Mouse (Mus musculus): ENCODE measurements around the gene Prkrip1. TPM values are rescaled to one million over a fixed set of nuclear protein-coding genes. Genes with fewer than 3 reads are reported as not detected.

Prkrip1 gene
- polyA plus RNA-seq, 1 experiment from 2014 or later: 66.2 TPM

DNA sequence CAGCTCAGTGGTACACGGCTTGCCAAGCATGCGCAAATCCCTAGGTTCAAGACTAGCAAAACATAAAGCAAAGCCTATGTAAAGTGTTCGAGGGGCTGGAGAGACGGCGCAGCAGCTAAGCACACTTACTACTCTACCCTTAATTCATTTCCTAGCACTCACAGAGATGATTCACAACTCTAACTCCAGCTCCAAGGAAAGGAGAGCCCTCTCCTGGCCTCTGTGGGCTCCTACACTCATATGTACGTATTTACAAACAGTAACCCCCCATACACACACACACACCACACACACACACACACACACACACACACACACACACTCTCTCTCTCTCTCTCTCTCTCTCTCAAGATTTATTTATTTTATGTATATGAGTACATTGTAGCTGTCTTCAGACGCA lies 15.0 kb downstream of the Prkrip1 start:
- Histone ChIP-seq H3K9ac (ENCODE audit: low read length) (no peak overlapping the region), H3K4me1 (ENCODE audit: control insufficient read depth, insufficient read depth, low read length) (no peaks in the 10 kb centered on the region), H3K9me3 (replicated peaks; ENCODE audit: control insufficient read depth, low read length) (no peaks in the 10 kb centered on the region), H3K27me3 (replicated peaks; ENCODE audit: control insufficient read depth, insufficient read depth, low read length) (no peaks in the 10 kb centered on the region), H3K4me2 (ENCODE audit: low read length) (no peak overlapping the region), H3K4me3 (ENCODE audit: low read depth, low read length) (no peak overlapping the region), H3K36me3 (ENCODE audit: control insufficient read depth, insufficient read depth, low read length) (peaks cover 85% of the 10 kb centered on the region), H3K27ac (ENCODE audit: low read depth, low read length) (no peak overlapping the region)
- ATAC-seq (no peak), DNase-seq (ENCODE audit: low spot score) (no peak)
- WGBS: 93% methylated on average over 7 of the region's 7 CpGs

DNA sequence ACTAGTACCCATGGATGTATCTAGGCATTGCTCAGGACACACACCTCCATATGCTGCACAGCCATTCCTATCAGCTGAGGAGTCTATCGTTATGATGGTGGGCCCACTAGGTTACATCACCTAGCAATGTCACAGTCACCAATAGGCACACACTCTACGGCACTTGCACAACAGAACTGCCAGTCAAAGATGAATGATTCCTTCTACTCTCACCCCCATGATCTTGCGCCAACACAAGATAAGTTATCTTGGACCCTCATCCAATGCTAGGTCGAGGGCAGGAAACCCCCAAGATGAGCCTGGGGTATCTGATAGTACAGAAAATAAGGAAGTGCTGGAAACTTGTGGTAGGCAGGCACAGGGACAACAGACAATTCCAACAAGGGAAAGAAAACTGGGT lies 15.9 kb downstream of the Prkrip1 start:
- Histone ChIP-seq H3K4me1 (ENCODE audit: control insufficient read depth, insufficient read depth, low read length) (no peaks in the 10 kb centered on the region), H3K27me3 (replicated peaks; ENCODE audit: control insufficient read depth, insufficient read depth, low read length) (no peaks in the 10 kb centered on the region), H3K27ac (ENCODE audit: low read depth, low read length) (no peak overlapping the region), H3K36me3 (ENCODE audit: control insufficient read depth, insufficient read depth, low read length) (peaks cover 85% of the 10 kb centered on the region), H3K4me3 (ENCODE audit: low read depth, low read length) (no peak overlapping the region), H3K4me2 (ENCODE audit: low read length) (no peak overlapping the region), H3K9ac (ENCODE audit: low read length) (no peak overlapping the region), H3K9me3 (replicated peaks; ENCODE audit: control insufficient read depth, low read length) (no peaks in the 10 kb centered on the region)
- ATAC-seq (no peak), DNase-seq (ENCODE audit: low spot score) (no peak)
- WGBS: 96% methylated on average over 4 of the region's 4 CpGs

DNA sequence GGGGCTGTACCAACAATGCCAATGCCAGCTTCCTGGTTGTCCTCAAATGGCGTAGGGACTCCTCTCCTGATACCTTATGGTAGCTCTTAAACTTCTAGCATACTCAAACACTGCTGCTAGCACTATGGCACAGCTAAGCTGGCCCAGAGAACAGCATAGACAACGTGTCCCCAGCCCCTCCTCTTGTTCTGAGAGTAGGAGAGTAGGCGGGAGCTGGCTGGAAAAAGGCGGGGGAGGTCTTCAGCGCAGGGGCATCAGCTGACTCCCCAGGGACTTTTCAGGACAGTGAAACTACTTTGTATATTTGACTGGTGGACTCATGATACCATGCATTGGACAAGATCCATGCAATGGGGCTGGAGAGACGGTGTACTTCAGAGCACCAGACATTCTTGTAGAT lies 16.7 kb downstream of the Prkrip1 start:
- no peak overlapping the region for H3K4me2 ChIP-seq (ENCODE audit: low read length)
- no peak overlapping the region for H3K27ac ChIP-seq (ENCODE audit: low read depth, low read length)
- H3K27me3 ChIP-seq (replicated peaks; ENCODE audit: control insufficient read depth, insufficient read depth, low read length): no peaks in the 10 kb centered on the region
- no peak overlapping the region for H3K4me3 ChIP-seq (ENCODE audit: low read depth, low read length)
- H3K9me3 ChIP-seq (replicated peaks; ENCODE audit: control insufficient read depth, low read length): no peaks in the 10 kb centered on the region
- peaks cover 87% of the 10 kb centered on the region for H3K36me3 ChIP-seq (ENCODE audit: control insufficient read depth, insufficient read depth, low read length)
- H3K4me1 ChIP-seq (ENCODE audit: control insufficient read depth, insufficient read depth, low read length): no peaks in the 10 kb centered on the region
- ATAC-seq (no peak), DNase-seq (ENCODE audit: low spot score) (no peak)
- 87% methylated on average over 6 of the region's 6 CpGs for WGBS
- H3K9ac ChIP-seq (ENCODE audit: low read length): no peak overlapping the region

DNA sequence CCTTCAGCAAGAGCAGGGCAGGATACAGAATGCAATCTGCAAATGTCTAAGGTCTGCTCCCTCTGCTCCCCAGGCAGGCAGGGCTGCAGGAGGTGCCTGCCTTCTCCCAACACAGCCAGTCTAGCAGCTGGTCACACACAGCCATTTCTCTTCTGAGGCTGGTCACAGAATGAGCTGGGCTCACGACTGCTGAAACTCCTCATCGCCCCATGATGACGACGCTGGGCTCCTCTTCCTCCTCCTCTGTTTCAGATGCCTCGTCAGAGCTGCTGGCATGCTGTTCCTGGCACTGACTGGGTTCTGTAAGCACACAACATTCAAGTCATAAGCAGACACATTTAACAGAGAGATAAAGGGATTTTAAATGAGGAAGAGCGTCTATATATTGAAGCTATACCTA lies 17.6 kb downstream of the Prkrip1 start:
- peaks cover 80% of the 10 kb centered on the region for H3K36me3 ChIP-seq (ENCODE audit: control insufficient read depth, insufficient read depth, low read length)
- no peak for ATAC-seq
- H3K9ac ChIP-seq (ENCODE audit: low read length): no peak overlapping the region
- no peaks in the 10 kb centered on the region for H3K4me1 ChIP-seq (ENCODE audit: control insufficient read depth, insufficient read depth, low read length)
- no peaks in the 10 kb centered on the region for H3K27me3 ChIP-seq (replicated peaks; ENCODE audit: control insufficient read depth, insufficient read depth, low read length)
- H3K4me3 ChIP-seq (ENCODE audit: low read depth, low read length): no peak overlapping the region
- H3K4me2 ChIP-seq (ENCODE audit: low read length): no peak overlapping the region
- 88% methylated on average over 6 of the region's 6 CpGs for WGBS
- DNase-seq (ENCODE audit: low spot score): no peak
- no peak overlapping the region for H3K27ac ChIP-seq (ENCODE audit: low read depth, low read length)
- H3K9me3 ChIP-seq (replicated peaks; ENCODE audit: control insufficient read depth, low read length): no peaks in the 10 kb centered on the region

DNA sequence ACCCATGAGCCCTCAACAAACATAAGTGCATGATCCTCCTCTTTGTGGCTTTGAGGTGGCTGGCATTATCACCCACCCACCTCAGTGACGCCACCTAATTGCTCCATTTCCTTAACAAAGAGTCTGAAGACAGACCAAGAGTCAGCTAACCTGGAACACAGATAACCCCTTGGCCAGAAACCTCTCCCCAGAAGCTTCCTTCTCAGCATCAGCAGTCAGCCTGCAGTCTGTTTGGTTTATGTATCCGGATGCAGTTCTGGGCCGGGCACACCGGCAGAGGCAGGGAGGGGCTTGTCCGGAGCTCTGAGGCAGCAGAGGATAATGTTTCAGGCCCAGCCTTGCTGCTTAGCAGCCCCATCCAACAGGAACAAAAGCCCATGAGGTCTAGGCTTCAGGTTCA lies 19.2 kb downstream of the Prkrip1 start:
- H3K4me3 ChIP-seq (ENCODE audit: low read depth, low read length): no peak overlapping the region
- no peak for DNase-seq (ENCODE audit: low spot score)
- H3K4me1 ChIP-seq (ENCODE audit: control insufficient read depth, insufficient read depth, low read length): no peaks in the 10 kb centered on the region
- H3K9me3 ChIP-seq (replicated peaks; ENCODE audit: control insufficient read depth, low read length): no peaks in the 10 kb centered on the region
- no peak overlapping the region for H3K27ac ChIP-seq (ENCODE audit: low read depth, low read length)
- WGBS: 78% methylated on average over 5 of the region's 5 CpGs
- H3K4me2 ChIP-seq (ENCODE audit: low read length): no peak overlapping the region
- peaks cover 65% of the 10 kb centered on the region for H3K36me3 ChIP-seq (ENCODE audit: control insufficient read depth, insufficient read depth, low read length)
- H3K27me3 ChIP-seq (replicated peaks; ENCODE audit: control insufficient read depth, insufficient read depth, low read length): no peaks in the 10 kb centered on the region
- H3K9ac ChIP-seq (ENCODE audit: low read length): no peak overlapping the region
- no peak for ATAC-seq

DNA sequence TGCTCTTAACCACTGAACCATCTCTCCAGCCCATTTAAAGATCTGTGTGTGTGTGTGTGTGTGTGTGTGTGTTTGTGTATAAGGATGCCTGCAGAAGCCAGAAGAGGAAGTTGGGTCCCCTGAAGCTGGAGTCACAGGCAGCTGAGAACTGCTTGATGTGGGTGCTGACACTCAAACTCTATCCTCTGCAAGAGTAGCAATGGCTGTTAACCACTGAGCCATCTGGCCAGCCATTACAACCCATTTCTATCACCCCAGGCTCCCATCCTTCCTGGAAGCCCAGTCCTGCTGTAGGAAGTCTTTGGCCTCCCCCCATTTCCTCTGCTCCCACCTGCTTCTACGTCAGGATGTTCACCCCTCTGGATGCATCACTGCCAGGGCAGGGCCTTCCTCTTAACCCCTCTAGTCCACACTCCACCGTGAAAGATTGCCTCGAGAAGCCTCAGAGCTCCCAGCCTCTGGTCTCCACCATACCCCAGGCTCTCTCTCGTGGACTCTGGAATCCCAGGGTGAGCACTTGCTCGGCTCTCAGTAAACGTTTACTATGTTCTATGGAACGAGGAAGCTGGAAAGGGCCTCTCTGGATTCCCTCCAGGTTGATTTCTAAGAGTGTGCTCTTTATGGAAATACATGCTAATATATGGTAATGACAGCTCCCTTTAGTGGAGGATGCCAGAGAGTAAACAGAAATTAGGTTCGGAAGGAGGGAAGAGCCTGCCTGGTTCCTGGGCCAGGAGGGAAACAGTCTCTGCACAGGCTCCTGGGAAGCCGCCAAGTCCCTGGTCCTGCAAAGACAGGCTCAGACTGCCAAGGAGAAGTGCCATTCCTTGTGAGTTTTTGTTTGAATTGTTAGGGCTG lies 24.9 kb downstream of the Prkrip1 start:
- ATAC-seq: peak; percentile 44
- 26% methylated on average over 9 of the region's 9 CpGs for WGBS
- Histone ChIP-seq H3K27me3 (replicated peaks; ENCODE audit: control insufficient read depth, insufficient read depth, low read length) (no peaks in the 10 kb centered on the region), H3K9me3 (replicated peaks; ENCODE audit: control insufficient read depth, low read length) (no peaks in the 10 kb centered on the region), H3K9ac (ENCODE audit: low read length) (no peak overlapping the region), H3K4me1 (ENCODE audit: control insufficient read depth, insufficient read depth, low read length) (peaks cover 10% of the 10 kb centered on the region), H3K27ac (ENCODE audit: low read depth, low read length) (peak overlapping the region; percentile 65; the same call in 1 of the 2 replicates), H3K36me3 (ENCODE audit: control insufficient read depth, insufficient read depth, low read length) (peaks cover 15% of the 10 kb centered on the region), H3K4me2 (ENCODE audit: low read length) (no peak overlapping the region), H3K4me3 (ENCODE audit: low read depth, low read length) (no peak overlapping the region)
- DNase-seq (ENCODE audit: low spot score): peak; percentile 88

DNA sequence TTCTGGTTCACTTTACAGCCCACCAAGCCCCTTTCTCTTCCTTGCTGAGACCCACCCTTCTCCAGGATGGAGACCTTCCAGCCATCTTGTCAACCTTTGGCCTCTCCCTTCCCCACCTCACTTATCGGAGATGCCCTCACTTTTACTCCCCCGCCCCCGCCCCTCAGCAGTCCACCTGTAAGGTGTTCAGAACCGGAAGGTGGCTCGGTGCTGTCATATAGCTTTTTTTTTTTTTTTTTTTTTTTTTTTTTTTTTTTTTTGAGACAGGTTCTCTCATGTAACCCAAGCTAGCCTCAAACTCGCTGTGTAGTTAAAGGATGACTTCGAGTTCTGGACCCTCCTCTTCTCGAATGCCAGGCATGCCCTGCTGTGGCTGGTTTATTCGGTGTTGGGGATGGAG lies 25.8 kb downstream of the Prkrip1 start:
- ATAC-seq (no peak), DNase-seq (ENCODE audit: low spot score) (no peak)
- no peak overlapping the region for H3K27ac ChIP-seq (ENCODE audit: low read depth, low read length)
- no peak overlapping the region for H3K4me3 ChIP-seq (ENCODE audit: low read depth, low read length)
- H3K9me3 ChIP-seq (replicated peaks; ENCODE audit: control insufficient read depth, low read length): no peaks in the 10 kb centered on the region
- 83% methylated on average over 9 of the region's 9 CpGs for WGBS
- 0 out of 2 replicates have a peak, but pooled peaks cover 7% of the 10 kb centered on the region for H3K36me3 ChIP-seq (ENCODE audit: control insufficient read depth, insufficient read depth, low read length)
- no peak overlapping the region for H3K4me2 ChIP-seq (ENCODE audit: low read length)
- H3K9ac ChIP-seq (ENCODE audit: low read length): no peak overlapping the region
- H3K4me1 ChIP-seq (ENCODE audit: control insufficient read depth, insufficient read depth, low read length): peaks cover 10% of the 10 kb centered on the region
- no peaks in the 10 kb centered on the region for H3K27me3 ChIP-seq (replicated peaks; ENCODE audit: control insufficient read depth, insufficient read depth, low read length)

DNA sequence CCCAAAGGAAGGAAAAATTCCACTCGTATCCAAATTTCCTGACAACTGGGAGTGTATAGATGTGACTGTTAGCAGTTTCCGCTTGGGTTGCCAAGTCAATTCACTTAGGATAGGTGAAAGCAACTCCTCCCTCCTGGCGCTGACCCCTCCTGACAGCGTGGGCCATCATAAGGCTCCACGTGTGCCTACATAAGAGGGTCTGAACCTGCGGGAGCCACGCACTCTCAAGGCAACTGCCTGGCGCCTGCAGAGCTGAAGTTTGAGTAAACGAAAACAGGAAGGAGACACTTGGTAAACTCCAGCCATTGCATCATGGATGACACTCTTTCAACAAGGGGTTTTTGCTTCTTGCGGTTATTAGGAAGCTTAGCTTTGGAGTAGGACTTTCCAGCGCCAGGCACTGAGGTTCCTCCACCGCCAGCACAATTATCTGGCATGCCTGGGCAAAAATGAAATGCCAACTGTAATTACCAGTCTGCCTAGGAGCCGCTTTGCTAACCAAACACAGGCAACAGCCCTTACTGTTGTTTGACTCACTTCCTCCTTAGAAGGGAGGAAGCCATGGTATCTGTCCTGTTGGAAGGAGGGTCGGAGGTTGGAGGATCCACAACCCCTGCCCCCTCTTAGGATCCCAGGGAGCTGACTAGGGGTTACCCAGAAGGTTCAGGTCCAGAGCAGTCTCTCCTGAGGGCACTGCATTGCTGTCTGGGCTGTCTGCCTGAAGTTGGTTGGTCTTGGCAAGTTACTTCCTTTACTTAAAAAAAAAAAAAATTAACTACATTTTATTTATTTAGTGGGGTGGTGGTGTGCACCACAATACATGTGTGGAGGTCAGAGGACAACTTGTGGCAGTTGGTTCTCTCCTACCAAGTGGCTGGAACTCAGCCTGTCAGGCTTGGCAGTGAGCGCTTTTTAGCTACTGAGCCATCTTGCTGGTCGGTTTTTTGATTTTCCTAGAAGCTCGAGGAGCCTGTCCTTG lies 27.1 kb downstream of the Prkrip1 start:
- H3K4me1 ChIP-seq (ENCODE audit: control insufficient read depth, insufficient read depth, low read length): peaks cover 10% of the 10 kb centered on the region
- H3K27me3 ChIP-seq (replicated peaks; ENCODE audit: control insufficient read depth, insufficient read depth, low read length): no peaks in the 10 kb centered on the region
- H3K36me3 ChIP-seq (ENCODE audit: control insufficient read depth, insufficient read depth, low read length): 0 out of 2 replicates have a peak, but pooled peaks cover 2% of the 10 kb centered on the region
- WGBS: 38% methylated on average over 17 of the region's 17 CpGs
- no peak for ATAC-seq
- H3K4me2 ChIP-seq (ENCODE audit: low read length): peak overlapping the region; percentile 88
- peak overlapping the region; percentile 55 for H3K4me3 ChIP-seq (ENCODE audit: low read depth, low read length)
- no peaks in the 10 kb centered on the region for H3K9me3 ChIP-seq (replicated peaks; ENCODE audit: control insufficient read depth, low read length)
- H3K27ac ChIP-seq (ENCODE audit: low read depth, low read length): no peak overlapping the region
- DNase-seq (ENCODE audit: low spot score): peak; percentile 8
- peak overlapping the region; percentile 75; the same call in 1 of the 2 replicates for H3K9ac ChIP-seq (ENCODE audit: low read length)

Data from forebrain, embryonic 14.5 days (tissue).